Mouse (Mus musculus) urinary bladder, postnatal 14 days (tissue): ENCODE measurements around the gene Krtap24-1.
A peak's percentile ranks its signal among the peaks of the same experiment; 100 is the strongest.

Experiments used
- DNase-seq: peaks from one replicate; pipeline ENCODE4 v3.0.0; 2021; ENCODE audit warnings: low spot score

The Krtap24-1 gene

GRCm38 (mm10) chr16:88611922-88612321 is at the start of gene Krtap24-1:
Gene Krtap24-1, minus strand, starts transcription at chr16:88612279.
- DNase-seq = no peak

DNA sequence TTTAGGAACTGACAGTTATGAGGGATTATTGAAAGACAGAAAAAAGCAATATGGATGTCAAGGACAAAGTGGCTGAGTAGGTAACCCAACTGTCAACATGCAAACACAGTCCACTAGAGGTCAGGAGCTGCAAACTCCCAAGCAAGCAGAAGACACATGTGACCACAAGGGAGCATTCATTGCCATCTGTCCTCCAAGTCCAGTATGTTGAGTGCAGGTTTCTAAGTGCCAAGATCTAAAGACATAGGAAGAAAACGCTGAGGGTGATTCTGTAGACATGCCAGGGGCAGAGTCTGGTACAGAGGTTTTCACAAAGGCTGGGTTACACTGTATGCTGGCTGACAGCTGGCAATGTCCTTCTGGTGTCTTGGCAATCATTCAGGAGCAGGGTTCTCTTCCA is 45.3 kb upstream of the Krtap24-1 start:
- DNase-seq = no peak

DNA sequence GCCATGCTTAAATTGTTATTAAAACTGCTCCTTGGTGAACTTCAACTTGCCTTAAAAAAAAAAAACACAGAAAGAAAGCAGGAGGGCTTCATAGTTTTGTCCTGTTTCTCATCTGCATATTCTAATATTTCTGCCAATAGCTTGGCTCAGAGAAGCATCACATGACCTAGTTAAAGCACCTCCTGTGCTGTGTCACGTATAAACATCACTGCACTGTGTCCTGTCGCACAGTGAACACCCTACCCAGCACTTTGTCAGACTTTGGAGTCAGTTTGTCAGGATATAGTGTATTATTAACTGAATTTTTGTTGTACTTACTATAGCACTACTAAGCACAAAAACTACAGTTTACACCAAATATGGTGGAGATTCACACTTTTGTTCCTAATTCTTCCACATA is 39.9 kb upstream of the Krtap24-1 start:
- no peak for DNase-seq

DNA sequence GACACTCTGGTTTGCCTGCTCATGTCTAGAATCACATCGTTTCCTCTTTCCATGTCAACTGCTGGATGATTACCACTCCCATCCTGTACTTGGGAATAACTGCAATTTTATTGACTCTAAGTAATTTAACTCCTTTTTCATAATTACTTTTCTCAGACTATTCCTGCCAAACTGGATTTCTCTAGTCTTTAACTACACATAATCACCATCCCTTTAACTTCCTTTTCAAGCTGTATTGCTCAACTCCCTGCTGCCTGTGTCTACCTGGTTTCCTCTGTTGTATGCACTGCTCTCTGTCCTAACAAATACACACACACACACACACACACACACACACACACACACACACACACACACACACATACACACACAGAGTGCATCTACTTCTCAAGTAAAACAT is 39.0 kb upstream of the Krtap24-1 start:
- DNase-seq = no peak

DNA sequence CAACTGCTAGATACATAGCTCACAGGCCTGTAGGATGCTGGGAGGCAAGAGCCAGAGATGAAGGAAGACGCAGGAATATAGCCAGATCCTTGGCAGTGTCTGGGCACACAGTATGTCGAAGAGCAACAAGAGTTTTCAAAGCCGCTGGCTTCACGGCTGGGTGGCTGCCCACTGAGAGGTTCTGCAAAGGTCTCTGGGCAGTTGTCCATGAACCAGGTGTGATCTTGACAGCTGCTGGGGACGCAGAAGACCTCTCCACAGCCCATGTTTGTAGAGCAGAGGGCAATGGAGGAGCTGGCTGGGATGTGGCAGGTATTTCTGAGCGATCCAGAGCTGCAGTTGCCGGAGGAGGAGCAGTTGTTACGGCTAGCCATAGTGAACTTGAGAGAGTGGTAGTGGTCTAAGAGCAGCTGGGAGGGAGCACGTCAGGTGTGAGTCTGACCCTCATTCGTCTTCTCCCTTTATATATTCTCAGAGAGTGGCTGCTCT is 35.3 kb upstream of the Krtap24-1 start, which contains the start of gene Krtap26-1:
Gene Krtap26-1 (minus strand): TSS at position 439 of the 489 bp plus-strand sequence.
- no peak for DNase-seq

DNA sequence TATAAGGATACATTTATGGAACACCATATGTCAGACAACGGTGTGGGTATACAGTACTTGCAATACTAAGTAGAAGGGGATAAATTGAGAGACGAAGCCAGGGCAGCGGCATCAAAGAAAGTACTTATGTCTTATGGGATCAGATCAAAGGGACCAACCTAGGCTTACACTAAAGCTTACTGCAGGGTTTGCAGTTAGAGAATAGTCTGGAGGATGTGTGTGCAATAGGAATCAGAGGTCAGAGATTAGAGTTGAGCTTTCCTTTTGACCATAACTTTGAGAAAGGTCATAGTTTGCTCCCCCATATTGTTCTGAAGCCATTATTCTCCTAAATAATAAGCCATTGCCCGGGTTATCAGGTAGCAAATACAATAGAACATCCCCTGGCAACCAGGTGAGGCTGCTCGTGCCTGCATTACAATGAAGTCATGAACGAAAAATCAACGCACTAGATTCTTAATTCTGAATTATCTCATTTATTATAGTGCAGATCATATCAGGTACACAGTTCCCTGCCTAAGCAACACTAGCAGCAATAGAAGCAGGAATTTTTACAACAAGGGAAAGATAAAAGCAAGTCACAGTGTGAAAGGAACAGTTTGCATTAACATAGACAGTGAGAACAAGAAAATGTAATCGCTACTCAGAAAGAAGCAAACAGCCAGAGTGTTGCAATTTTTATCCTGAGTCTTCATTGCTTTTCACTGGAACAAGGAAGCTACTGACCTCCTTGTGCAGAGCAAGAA is 34.5 kb upstream of the Krtap24-1 start:
- DNase-seq = no peak

DNA sequence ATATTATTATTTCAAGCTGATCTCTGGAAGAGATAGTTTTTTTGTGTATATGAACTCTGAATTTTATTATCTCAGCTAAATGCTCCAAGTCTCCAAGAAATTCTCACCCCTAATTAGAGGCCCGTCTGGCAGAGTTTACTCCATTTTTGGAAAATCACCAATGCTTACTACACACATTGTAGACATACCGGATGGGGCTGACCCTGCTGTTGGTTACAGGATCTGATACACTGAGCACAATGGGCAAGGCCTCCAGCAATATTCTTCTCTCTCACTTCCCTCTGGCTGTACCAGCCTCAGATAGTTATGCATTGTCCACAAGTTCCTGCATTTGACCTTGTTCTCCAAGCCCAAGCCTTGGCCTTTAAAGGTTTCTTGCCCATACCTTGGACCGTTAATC is 28.0 kb upstream of the Krtap24-1 start:
- no peak for DNase-seq

- DNase-seq = peak; percentile 34
These were observed 23.1 kb upstream of the Krtap24-1 start for GRCm38 (mm10) chr16:88635142-88635541.

GRCm38 (mm10) chr16:88631474-88631873 is 19.4 kb upstream of the Krtap24-1 start:
- no peak for DNase-seq

- no peak for DNase-seq
These were observed 15.5 kb upstream of the Krtap24-1 start, which contains the start of gene 2310079G19Rik for GRCm38 (mm10) chr16:88627566-88627965. Gene 2310079G19Rik, minus strand, starts transcription at chr16:88627666.

GRCm38 (mm10) chr16:88612712-88613111 is 633 bp upstream of the Krtap24-1 start:
- DNase-seq = no peak

DNA sequence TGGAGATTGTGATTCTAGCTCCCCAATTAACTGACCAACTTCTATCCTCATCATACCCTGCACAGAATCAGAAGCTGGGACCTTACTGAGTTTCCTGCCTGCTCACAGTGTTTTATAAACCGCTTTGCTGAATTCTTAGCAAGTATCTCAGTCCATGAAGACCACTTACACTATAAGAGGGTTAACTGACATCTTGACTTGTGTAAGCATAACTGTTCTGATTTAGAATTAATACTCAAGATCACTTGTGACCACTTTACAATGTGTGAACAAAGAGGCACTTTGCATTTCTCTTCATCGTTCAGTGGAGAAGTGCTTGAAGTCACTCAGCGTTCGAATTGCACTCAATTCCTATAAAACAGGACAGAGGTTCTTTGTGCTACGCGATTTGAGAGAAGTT is 7.5 kb downstream of the Krtap24-1 start:
- DNase-seq = no peak

- DNase-seq = no peak
These were observed 9.6 kb downstream of the Krtap24-1 start for GRCm38 (mm10) chr16:88602464-88602863.

GRCm38 (mm10) chr16:88600303-88600702 is 11.8 kb downstream of the Krtap24-1 start:
- no peak for DNase-seq

DNA sequence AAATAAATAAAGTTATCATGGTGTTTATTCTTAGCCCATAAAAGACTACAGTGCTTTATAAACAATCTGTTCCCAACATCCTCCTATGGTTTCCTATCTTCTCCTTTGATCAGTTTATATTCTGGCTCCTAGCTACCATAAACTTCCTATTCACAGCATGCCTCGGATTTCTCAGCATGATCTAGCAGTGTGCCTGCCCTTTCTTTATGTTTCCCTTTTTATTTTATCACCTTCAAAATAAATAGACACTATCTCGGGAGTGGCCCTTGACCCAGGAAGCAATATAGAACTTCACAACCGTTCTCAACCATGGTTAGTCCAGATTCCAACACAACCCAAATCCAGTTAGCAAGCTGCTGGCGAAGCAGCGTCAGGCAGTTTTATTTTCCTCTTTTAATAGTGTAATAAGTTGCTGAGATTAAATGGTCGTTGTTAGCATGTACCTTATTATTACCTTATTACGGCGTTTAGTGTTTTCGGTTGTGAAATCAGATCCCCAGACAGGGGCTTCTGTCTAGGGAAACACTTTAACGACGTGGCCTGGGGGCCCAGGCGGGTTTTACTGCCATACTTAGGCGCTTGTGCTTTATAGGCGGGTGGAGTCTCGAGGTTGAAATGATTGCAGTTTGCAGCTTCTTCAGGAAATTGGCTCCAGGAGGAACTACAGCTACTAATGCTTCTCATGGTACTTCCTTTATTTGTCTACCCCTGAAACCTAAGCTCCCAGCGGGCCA is 12.4 kb downstream of the Krtap24-1 start:
- DNase-seq = no peak

GRCm38 (mm10) chr16:88592758-88593157 is 19.3 kb downstream of the Krtap24-1 start:
- DNase-seq = peak; percentile 35

GRCm38 (mm10) chr16:88583338-88583737 is 28.7 kb downstream of the Krtap24-1 start:
- no peak for DNase-seq

GRCm38 (mm10) chr16:88575885-88576679 is 36.0 kb downstream of the Krtap24-1 start:
- no peak for DNase-seq

GRCm38 (mm10) chr16:88572904-88573404 is 39.1 kb downstream of the Krtap24-1 start:
- DNase-seq = no peak

- peak; percentile 49 for DNase-seq
These were observed 41.9 kb downstream of the Krtap24-1 start for GRCm38 (mm10) chr16:88570136-88570535.

- DNase-seq = no peak
These were observed 42.3 kb downstream of the Krtap24-1 start for GRCm38 (mm10) chr16:88569732-88570131.

GRCm38 (mm10) chr16:88569096-88569495 is 43.0 kb downstream of the Krtap24-1 start:
- DNase-seq = no peak
